Mouse (Mus musculus) MEL-GATA-1-ER (cell line): Measurements from ENCODE around the gene Col18a1.

Source experiments
- DNase-seq: peaks from one replicate; pipeline ENCODE4 v3.0.0-alpha.2; 2012; ENCODE audit warnings: low read depth; ENCODE audit errors: extremely low read depth

Gene Col18a1

GRCm38 (mm10) chr10:77022301-77023130 lies 143.8 kb downstream of the Col18a1 start:
- no peak for DNase-seq

- peak; percentile 71 for DNase-seq
Observed at GRCm38 (mm10) chr10:77021399-77022052, 144.8 kb downstream of the Col18a1 start.

GRCm38 (mm10) chr10:77017662-77018061 lies 148.7 kb downstream of the Col18a1 start:
- no peak for DNase-seq

- DNase-seq, result no peak
Observed at GRCm38 (mm10) chr10:77017061-77017460, 149.3 kb downstream of the Col18a1 start.

- no peak for DNase-seq
Observed at GRCm38 (mm10) chr10:77016499-77016898, 149.8 kb downstream of the Col18a1 start.

- DNase-seq, result no peak
Observed at GRCm38 (mm10) chr10:77016080-77016479, 150.3 kb downstream of the Col18a1 start.

- no peak for DNase-seq
Observed at GRCm38 (mm10) chr10:77011681-77012080, 154.7 kb downstream of the Col18a1 start.

GRCm38 (mm10) chr10:77008698-77009097 lies 157.7 kb downstream of the Col18a1 start:
- DNase-seq, result no peak

- no peak for DNase-seq
Observed at GRCm38 (mm10) chr10:77008109-77008561, 158.2 kb downstream of the Col18a1 start.

GRCm38 (mm10) chr10:77007433-77008108 lies 158.8 kb downstream of the Col18a1 start:
- DNase-seq, result no peak

GRCm38 (mm10) chr10:77004936-77005335 lies 161.4 kb downstream of the Col18a1 start:
- DNase-seq, result no peak
